Mouse (Mus musculus): Measurements from ENCODE around the gene Spon1. TPM values are rescaled to one million over a fixed set of nuclear protein-coding genes. Genes with fewer than 3 reads are reported as not detected.

Spon1 gene
- total and polyA plus RNA-seq, 3 experiments, result not detected

GRCm38 (mm10) chr7:113766498-113766941 is 722 bp downstream of the Spon1 start:
- Histone ChIP-seq H3K27ac (ENCODE audit: control insufficient read depth, low read depth, low read length) (no peak overlapping the region), H3K4me1 (ENCODE audit: control insufficient read depth in 1 of 2, insufficient read depth in 2 of 2, low read length in 2 of 2) (no peaks in the 10 kb centered on the region), H3K9me3 (replicated peaks; ENCODE audit: insufficient read depth, low read length) (no peaks in the 10 kb centered on the region), H3K9ac (ENCODE audit: control insufficient read depth, low read depth, low read length, poor library complexity, severe bottlenecking) (no peak overlapping the region), H3K36me3 (ENCODE audit: control insufficient read depth in 1 of 2, insufficient read depth in 2 of 2, low read length in 2 of 2) (no peaks in the 10 kb centered on the region), H3K79me2 (ENCODE audit: control insufficient read depth, insufficient read depth, low read length, poor library complexity) (no peaks in the 10 kb centered on the region), H3K27me3 (ENCODE audit: control insufficient read depth in 1 of 2, insufficient read depth in 2 of 2, low read length in 2 of 2) (no peaks in the 10 kb centered on the region), H3K4me3 (ENCODE audit: control insufficient read depth in 1 of 2, insufficient read depth in 1 of 2, low read depth in 2 of 2, low read length in 2 of 2) (no peak overlapping the region)
- TF ChIP-seq NELFE (IDR thresholded peaks at IDR 0.05; ENCODE audit: low read depth, low read length), result no peak
- no peak for TF ChIP-seq MYC (IDR thresholded peaks at IDR 0.05; ENCODE audit: low read depth, low read length)
- TF ChIP-seq RCOR1 (IDR thresholded peaks at IDR 0.05; ENCODE audit: low read depth, low read length), result no peak
- no peak for TF ChIP-seq MAX (IDR thresholded peaks at IDR 0.05; ENCODE audit: low read length)
- no peak for TF ChIP-seq E2F4 (IDR thresholded peaks at IDR 0.05; ENCODE audit: borderline replicate concordance, low read depth, low read length)
- no peak for TF ChIP-seq POLR2AphosphoS5 (IDR thresholded peaks at IDR 0.05; ENCODE audit: borderline replicate concordance, low read depth, low read length)
- no peak for TF ChIP-seq CHD1 (IDR thresholded peaks at IDR 0.05; ENCODE audit: low read depth, low read length)
- no peak for TF ChIP-seq MAFK (IDR thresholded peaks at IDR 0.05; ENCODE audit: borderline replicate concordance, low read depth, low read length)
- TF ChIP-seq CTCF (IDR thresholded peaks at IDR 0.05 in 2 of 3, conservative IDR thresholded peaks at IDR 0.05 in 1 of 3; ENCODE audit: control insufficient read depth in 1 of 3, insufficient read depth in 1 of 3, low read depth in 2 of 3, low read length in 3 of 3, poor library complexity in 1 of 3, severe bottlenecking in 1 of 3), result no peak
- no peak for TF ChIP-seq SMC3 (IDR thresholded peaks at IDR 0.05; ENCODE audit: low read depth, low read length)
- TF ChIP-seq ZC3H11A (IDR thresholded peaks at IDR 0.05; ENCODE audit: low read depth, low read length), result no peak
- no peak for TF ChIP-seq ETS1 (IDR thresholded peaks at IDR 0.05; ENCODE audit: low read depth, low read length)
- no peak for TF ChIP-seq POLR2AphosphoS2 (IDR thresholded peaks at IDR 0.05; ENCODE audit: low read length)
- TF ChIP-seq KAT2A (conservative IDR thresholded peaks at IDR 0.05; ENCODE audit: low read depth, low read length), result no peak
- TF ChIP-seq POLR2A (IDR thresholded peaks at IDR 0.05; ENCODE audit: control insufficient read depth in 1 of 2, insufficient read depth in 1 of 2, low read depth in 1 of 2, low read length in 2 of 2, poor library complexity in 1 of 2), result no peak
- TF ChIP-seq NRF1 (IDR thresholded peaks at IDR 0.05; ENCODE audit: insufficient read depth, low read depth, low read length, poor library complexity, severe bottlenecking), result no peak
- no peak for TF ChIP-seq EP300 (IDR thresholded peaks at IDR 0.05; ENCODE audit: low read depth in 1 of 2, low read length in 2 of 2)
- TF ChIP-seq RAD21 (IDR thresholded peaks at IDR 0.05; ENCODE audit: low read depth, low read length), result no peak
- TF ChIP-seq ELF1 (IDR thresholded peaks at IDR 0.05; ENCODE audit: low read depth, low read length), result no peak
- no peak for TF ChIP-seq GABPA (IDR thresholded peaks at IDR 0.05; ENCODE audit: low read depth, low read length)
- DNase-seq (ENCODE audit: low read depth, low spot score), result no peak

GRCm38 (mm10) chr7:113767546-113767945 is 1.7 kb downstream of the Spon1 start:
- no peak for DNase-seq (ENCODE audit: low read depth, low spot score)
- no peak for TF ChIP-seq JUND (IDR thresholded peaks at IDR 0.05; ENCODE audit: low read depth, low read length)
- no peak for TF ChIP-seq SMC3 (IDR thresholded peaks at IDR 0.05; ENCODE audit: low read depth, low read length)
- no peak for TF ChIP-seq MEF2A (IDR thresholded peaks at IDR 0.05; ENCODE audit: extremely low read depth, insufficient replicate concordance, low read depth, low read length, poor library complexity, severe bottlenecking)
- no peak for TF ChIP-seq NELFE (IDR thresholded peaks at IDR 0.05; ENCODE audit: low read depth, low read length)
- TF ChIP-seq CHD1 (IDR thresholded peaks at IDR 0.05; ENCODE audit: low read depth, low read length), result no peak

More at GRCm38 (mm10) chr7:113767546-113767945, 1.7 kb downstream of the Spon1 start:
- H3K4me1 ChIP-seq (ENCODE audit: control insufficient read depth in 1 of 2, insufficient read depth in 2 of 2, low read length in 2 of 2), result no peaks in the 10 kb centered on the region
- H3K27ac ChIP-seq (ENCODE audit: control insufficient read depth, low read depth, low read length), result no peak overlapping the region
- no peak overlapping the region for H3K9ac ChIP-seq (ENCODE audit: control insufficient read depth, low read depth, low read length, poor library complexity, severe bottlenecking)
- H3K79me2 ChIP-seq (ENCODE audit: control insufficient read depth, insufficient read depth, low read length, poor library complexity), result no peaks in the 10 kb centered on the region
- H3K27me3 ChIP-seq (ENCODE audit: control insufficient read depth in 1 of 2, insufficient read depth in 2 of 2, low read length in 2 of 2), result no peaks in the 10 kb centered on the region
- no peaks in the 10 kb centered on the region for H3K36me3 ChIP-seq (ENCODE audit: control insufficient read depth in 1 of 2, insufficient read depth in 2 of 2, low read length in 2 of 2)
- H3K4me3 ChIP-seq (ENCODE audit: control insufficient read depth in 1 of 2, insufficient read depth in 1 of 2, low read depth in 2 of 2, low read length in 2 of 2), result no peak overlapping the region
- no peaks in the 10 kb centered on the region for H3K9me3 ChIP-seq (replicated peaks; ENCODE audit: insufficient read depth, low read length)

Measured in MEL (cell line).